Mouse (Mus musculus) midbrain, embryonic 16.5 days (tissue): Measurements from ENCODE around the gene Cnr1. TPM values are rescaled to one million over a fixed set of nuclear protein-coding genes. Genes with fewer than 3 reads are reported as not detected.

Experiments
- ATAC-seq: fragments of 200-750 bp; cut with Nextera tagmentation; 2 replicates; pipeline ENCODE4 v1.8.0; 2017; ENCODE audit warnings: moderate TSS enrichment
- H3K27ac ChIP-seq: fragments of 300-500 bp; sonication (generic); 2 replicates; pipeline ENCODE4 v1.5.1; 2014; ENCODE audit warnings: mild to moderate bottlenecking, low read length, mixed read lengths
- H3K27me3 ChIP-seq: fragments of 300-500 bp; sonication (generic); 2 replicates; pipeline ENCODE4 v1.6.1; 2014; ENCODE audit warnings: low read depth, low read length, mixed read lengths; ENCODE audit not compliant: control insufficient read depth, insufficient read depth
- H3K36me3 ChIP-seq: fragments of 300-500 bp; sonication (generic); 2 replicates; pipeline ENCODE4 v1.6.1; 2014; ENCODE audit warnings: mild to moderate bottlenecking, low read length, moderate library complexity, mixed read lengths; ENCODE audit not compliant: control insufficient read depth, insufficient read depth
- H3K4me1 ChIP-seq: fragments of 300-500 bp; sonication (generic); 2 replicates; pipeline ENCODE4 v1.6.1; 2014; ENCODE audit warnings: mild to moderate bottlenecking, low read length, mixed read lengths; ENCODE audit not compliant: control insufficient read depth, insufficient read depth
- H3K4me2 ChIP-seq: fragments of 300-500 bp; sonication (generic); 2 replicates; pipeline ENCODE4 v1.6.1; 2014; ENCODE audit warnings: mild to moderate bottlenecking, low read length, mixed read lengths
- H3K4me3 ChIP-seq: fragments of 300-500 bp; sonication (generic); 2 replicates; pipeline ENCODE4 v1.5.1; 2014; ENCODE audit warnings: low read depth, mild to moderate bottlenecking, low read length, moderate library complexity, mixed read lengths
- H3K9ac ChIP-seq: fragments of 300-500 bp; sonication (generic); 2 replicates; pipeline ENCODE4 v1.6.1; 2014; ENCODE audit warnings: low read depth, low read length, mixed read lengths
- H3K9me3 ChIP-seq: fragments of 300-500 bp; sonication (generic); replicated peaks from 2 replicates; pipeline ENCODE4 v1.6.1; 2014; ENCODE audit warnings: mild to moderate bottlenecking, low read length, mixed read lengths; ENCODE audit not compliant: control insufficient read depth, poor library complexity, severe bottlenecking
- WGBS: fragments of 180-500 bp; shearing (Covaris S2); extraction: QIAGEN DNeasy Blood & Tissue Kit; methylation state at CpG from one replicate; pipeline ENCODE4 v1.1.7; 2014; 5-methylcytosine and 5-hydroxymethylcytosine counted together
- polyA plus RNA-seq: library from polyadenylated mRNA; unstranded; fragments of >200 nt; fragmentation: Nextera tagmentation; extraction: Ambion mirVana; gene quantifications from 2 replicates; pipeline ENCODE4 v1.2.1, GENCODE M21; 2015

Cnr1 gene
- polyA plus RNA-seq, 1 experiment from 2014 or later, result 51.7 TPM

GRCm38 (mm10) chr4:33926010-33926409 lies 1.6 kb downstream of the Cnr1 start:
- no peak for ATAC-seq
- WGBS, result 22% methylated on average over 6 of the region's 6 CpGs
- Histone ChIP-seq H3K27me3 (no peaks in the 10 kb centered on the region; the same call in 1 of the 2 replicates), H3K9ac (peak overlapping the region; percentile 63), H3K36me3 (no peaks in the 10 kb centered on the region), H3K4me1 (peaks cover 11% of the 10 kb centered on the region), H3K4me2 (peak overlapping the region; percentile 57), H3K27ac (peak overlapping the region; percentile 12), H3K9me3 (no peaks in the 10 kb centered on the region), H3K4me3 (peak overlapping the region; percentile 40)

GRCm38 (mm10) chr4:33926730-33927263 lies 2.4 kb downstream of the Cnr1 start:
- 68% methylated on average over 7 of the region's 7 CpGs for WGBS
- H3K27me3 ChIP-seq, result no peaks in the 10 kb centered on the region
- peak overlapping the region; percentile 63 for H3K9ac ChIP-seq
- no peaks in the 10 kb centered on the region for H3K36me3 ChIP-seq
- no peaks in the 10 kb centered on the region for H3K9me3 ChIP-seq
- no peak for ATAC-seq
- H3K4me3 ChIP-seq, result peak overlapping the region; percentile 40
- H3K27ac ChIP-seq, result peak overlapping the region; percentile 12
- H3K4me1 ChIP-seq, result peaks cover 11% of the 10 kb centered on the region
- peak overlapping the region; percentile 57 for H3K4me2 ChIP-seq

- H3K9me3 ChIP-seq, result no peaks in the 10 kb centered on the region
- peak overlapping the region; percentile 57 for H3K4me2 ChIP-seq
- peak overlapping the region; percentile 40 for H3K4me3 ChIP-seq
- no peak overlapping the region for H3K27ac ChIP-seq
- H3K27me3 ChIP-seq, result no peaks in the 10 kb centered on the region
- no peak for ATAC-seq
- H3K4me1 ChIP-seq, result peaks cover 9% of the 10 kb centered on the region
- no peak overlapping the region for H3K9ac ChIP-seq
- no peaks in the 10 kb centered on the region for H3K36me3 ChIP-seq
- 82% methylated on average over 3 of the region's 3 CpGs for WGBS
Observed at GRCm38 (mm10) chr4:33927644-33928043, 3.3 kb downstream of the Cnr1 start.

GRCm38 (mm10) chr4:33928450-33928849 lies 4.1 kb downstream of the Cnr1 start:
- no peaks in the 10 kb centered on the region for H3K27me3 ChIP-seq
- no peak overlapping the region for H3K9ac ChIP-seq
- ATAC-seq, result no peak
- H3K36me3 ChIP-seq, result no peaks in the 10 kb centered on the region
- 66% methylated on average over 1 of the region's 1 CpGs for WGBS
- H3K4me1 ChIP-seq, result peaks cover 5% of the 10 kb centered on the region
- H3K9me3 ChIP-seq, result no peaks in the 10 kb centered on the region
- no peak overlapping the region for H3K27ac ChIP-seq
- peak overlapping the region; percentile 19; the same call in 1 of the 2 replicates for H3K4me2 ChIP-seq
- H3K4me3 ChIP-seq, result 0 out of 2 replicates have a peak overlapping the region, but pooled peaks have one; percentile 0

GRCm38 (mm10) chr4:33931347-33931746 lies 7.0 kb downstream of the Cnr1 start:
- H3K9ac ChIP-seq, result no peak overlapping the region
- no peaks in the 10 kb centered on the region for H3K27me3 ChIP-seq
- no peak overlapping the region for H3K4me3 ChIP-seq
- H3K9me3 ChIP-seq, result no peaks in the 10 kb centered on the region
- WGBS, result 92% methylated on average over 8 of the region's 8 CpGs
- no peaks in the 10 kb centered on the region for H3K36me3 ChIP-seq
- ATAC-seq, result no peak
- no peak overlapping the region for H3K4me2 ChIP-seq
- no peak overlapping the region for H3K27ac ChIP-seq
- peaks cover 2% of the 10 kb centered on the region; the same call in 1 of the 2 replicates for H3K4me1 ChIP-seq

GRCm38 (mm10) chr4:33941557-33941956 lies 17.2 kb downstream of the Cnr1 start:
- no peak for ATAC-seq
- H3K4me3 ChIP-seq, result no peak overlapping the region
- H3K36me3 ChIP-seq, result peaks cover 23% of the 10 kb centered on the region
- H3K4me1 ChIP-seq, result no peaks in the 10 kb centered on the region
- H3K27me3 ChIP-seq, result no peaks in the 10 kb centered on the region
- no peak overlapping the region for H3K4me2 ChIP-seq
- no peak overlapping the region for H3K9ac ChIP-seq
- 21% methylated on average over 5 of the region's 5 CpGs for WGBS
- H3K9me3 ChIP-seq, result no peaks in the 10 kb centered on the region
- H3K27ac ChIP-seq, result no peak overlapping the region

GRCm38 (mm10) chr4:33943936-33944335 lies 19.5 kb downstream of the Cnr1 start:
- no peaks in the 10 kb centered on the region for H3K27me3 ChIP-seq
- ATAC-seq, result no peak
- H3K27ac ChIP-seq, result no peak overlapping the region
- H3K9ac ChIP-seq, result no peak overlapping the region
- WGBS, result 97% methylated on average over 13 of the region's 13 CpGs
- no peaks in the 10 kb centered on the region for H3K4me1 ChIP-seq
- peaks cover 25% of the 10 kb centered on the region for H3K36me3 ChIP-seq
- no peaks in the 10 kb centered on the region for H3K9me3 ChIP-seq
- no peak overlapping the region for H3K4me2 ChIP-seq
- no peak overlapping the region for H3K4me3 ChIP-seq

- Histone ChIP-seq H3K9ac (no peak overlapping the region), H3K9me3 (no peaks in the 10 kb centered on the region), H3K27me3 (no peaks in the 10 kb centered on the region), H3K4me1 (no peaks in the 10 kb centered on the region), H3K4me2 (no peak overlapping the region), H3K36me3 (peaks cover 25% of the 10 kb centered on the region), H3K4me3 (no peak overlapping the region), H3K27ac (no peak overlapping the region)
- ATAC-seq, result no peak
- WGBS, result 83% methylated on average over 2 of the region's 2 CpGs
Observed at GRCm38 (mm10) chr4:33945742-33946141, 21.3 kb downstream of the Cnr1 start.

- no peak overlapping the region for H3K9ac ChIP-seq
- H3K4me3 ChIP-seq, result no peak overlapping the region
- ATAC-seq, result no peak
- WGBS, result 77% methylated on average over 3 of the region's 3 CpGs
- no peak overlapping the region for H3K27ac ChIP-seq
- H3K4me2 ChIP-seq, result no peak overlapping the region
- H3K27me3 ChIP-seq, result no peaks in the 10 kb centered on the region
- H3K36me3 ChIP-seq, result peaks cover 25% of the 10 kb centered on the region
- no peaks in the 10 kb centered on the region for H3K4me1 ChIP-seq
- H3K9me3 ChIP-seq, result no peaks in the 10 kb centered on the region
Observed at GRCm38 (mm10) chr4:33947584-33947983, 23.2 kb downstream of the Cnr1 start.
